Mouse (Mus musculus): ENCODE measurements around the gene Rif1. TPM values are rescaled to one million over a fixed set of nuclear protein-coding genes. Genes with fewer than 3 reads are reported as not detected.
A peak's percentile ranks its signal among the peaks of the same experiment; 100 is the strongest.

Gene Rif1
- 10 to 100 TPM; 25.7 to 28.5 TPM for total RNA-seq (2021)
- long read RNA-seq, experiment 1, partial matches to known transcripts, result 1 of 7 reads
- long read RNA-seq, experiment 1, other reads (novel, unspliced or antisense), result 6 of 7 reads
- long read RNA-seq, experiment 2, partial matches to known transcripts, result 1 of 8 reads
- long read RNA-seq, experiment 2, other reads (novel, unspliced or antisense), result 7 of 8 reads

DNA sequence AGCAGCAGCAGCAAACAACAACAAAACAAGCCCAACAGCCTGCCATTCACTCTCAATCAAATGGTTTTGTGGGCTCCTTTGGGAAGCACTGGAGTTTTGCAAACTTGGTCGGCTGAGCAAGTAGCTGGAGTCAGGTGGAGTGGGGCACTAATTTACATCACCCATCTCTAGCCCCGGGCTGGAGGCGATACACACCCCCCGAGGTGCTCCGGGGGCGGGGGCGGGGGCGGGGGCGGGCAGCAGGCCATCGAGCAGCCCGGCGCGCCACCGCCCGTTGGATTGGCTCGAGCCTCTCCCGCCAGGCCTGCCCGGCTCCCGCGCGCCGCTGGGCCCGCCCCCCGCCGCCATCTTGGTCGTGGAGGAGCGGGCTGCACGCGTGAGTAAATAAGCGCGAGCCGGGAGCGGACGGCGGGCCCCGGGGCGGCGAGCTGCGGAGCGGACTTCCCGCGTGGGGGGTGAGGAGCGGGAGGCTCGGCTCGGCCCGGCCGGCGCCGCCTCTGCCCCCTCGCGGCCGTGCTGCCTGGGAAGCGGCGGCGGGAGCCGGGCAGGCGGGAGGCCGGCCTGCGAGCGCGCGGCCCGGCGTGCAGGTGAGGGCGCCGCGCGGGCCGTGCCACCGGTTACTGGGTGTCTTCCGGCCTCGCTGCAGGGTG is at the start of gene Rif1:
Gene Rif1, plus strand, starts transcription at position 342 of the 650 bp plus-strand sequence.
- DNase-seq (ENCODE audit: extremely low spot score in 1 of 2, low spot score in 2 of 2), result peak; percentile 82 to 86
- TF ChIP-seq CTCF (IDR thresholded peaks at IDR 0.05), result peak; percentile 9
- intact Hi-C loops (cut with DNase I), result loop anchor here (1.0 to 2.0 kb wide), 4 partner anchors 34 to 1776 kb away; partner anchors contain the start of genes Mmadhc, Nmi and Tnfaip6
- H3K4me3 ChIP-seq, result peak within 1 kb of the TSS; percentile 97
- peak within 1 kb of the TSS; percentile 36; the same call in 1 of the 2 replicates for H3K27ac ChIP-seq

DNA sequence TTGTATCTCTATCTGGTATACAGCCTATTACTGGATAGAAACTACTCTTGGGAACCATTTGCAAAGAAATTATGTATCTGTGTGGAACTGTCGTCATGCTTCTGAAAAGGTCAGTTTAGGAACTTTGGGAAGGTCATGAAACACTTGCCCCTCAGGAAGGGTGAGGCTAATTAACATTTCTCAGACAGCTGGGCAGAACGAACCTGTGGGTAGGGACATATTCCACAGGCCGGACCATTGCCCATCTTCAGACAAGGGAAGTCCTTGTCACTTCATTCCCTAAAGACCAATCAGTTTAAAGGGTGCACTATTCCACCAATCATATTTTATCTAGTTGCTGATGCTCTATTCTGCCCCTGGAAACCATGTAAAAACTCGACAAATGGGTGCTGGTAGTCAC is 45.6 kb upstream of the Rif1 start:
- Histone ChIP-seq H3K4me3 (no peak overlapping the region), H3K27ac (no peak overlapping the region)
- DNase-seq (ENCODE audit: extremely low spot score in 1 of 2, low spot score in 2 of 2), result no peak
- TF ChIP-seq CTCF (IDR thresholded peaks at IDR 0.05), result no peak
- intact Hi-C loops (cut with DNase I), result no loop called here

DNA sequence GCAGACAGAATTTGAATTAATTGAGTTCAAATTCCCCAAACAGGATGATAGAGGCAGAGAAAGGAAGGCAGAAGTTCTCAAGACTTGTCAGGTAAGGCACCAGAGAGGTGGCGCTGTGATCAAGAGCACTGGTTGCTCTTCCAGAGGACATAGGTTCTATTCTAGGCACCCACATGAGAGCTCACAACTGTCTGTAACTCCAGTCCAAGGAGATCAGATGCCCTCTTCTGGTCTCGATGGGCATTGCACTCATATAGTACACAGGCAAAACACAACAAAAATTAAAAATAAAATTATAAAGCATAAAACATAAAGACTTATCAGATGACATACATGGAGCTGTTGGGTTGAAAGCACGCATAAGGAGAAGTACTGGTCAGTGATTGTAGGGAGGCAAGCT is 43.2 kb upstream of the Rif1 start:
- no peak for DNase-seq (ENCODE audit: extremely low spot score in 1 of 2, low spot score in 2 of 2)
- peak; percentile 21 for TF ChIP-seq CTCF (IDR thresholded peaks at IDR 0.05)
- no peak overlapping the region for H3K27ac ChIP-seq
- intact Hi-C loops (cut with DNase I), result no loop called here
- no peak overlapping the region for H3K4me3 ChIP-seq

DNA sequence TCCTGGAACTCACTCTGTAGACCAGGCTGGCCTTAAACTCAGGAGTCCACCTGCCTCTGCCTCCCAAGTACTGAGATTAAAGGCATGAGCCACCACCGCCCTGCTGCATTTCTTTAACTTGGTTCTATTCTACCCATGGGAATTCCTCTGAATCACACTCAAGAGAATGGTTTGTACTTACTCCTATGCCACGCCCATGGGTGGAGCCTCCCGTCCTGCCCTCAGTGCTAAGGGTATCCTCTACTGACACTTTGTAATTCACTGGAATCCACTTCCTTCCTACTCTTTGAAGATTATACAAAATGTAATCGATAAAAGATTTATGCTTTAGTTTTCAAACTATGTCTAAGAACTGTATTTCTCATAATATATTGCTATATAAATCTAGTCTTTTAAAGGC is 41.1 kb upstream of the Rif1 start:
- intact Hi-C loops (cut with DNase I), result no loop called here
- no peak for DNase-seq (ENCODE audit: extremely low spot score in 1 of 2, low spot score in 2 of 2)
- Histone ChIP-seq H3K27ac (no peak overlapping the region), H3K4me3 (no peak overlapping the region)
- no peak for TF ChIP-seq CTCF (IDR thresholded peaks at IDR 0.05)

DNA sequence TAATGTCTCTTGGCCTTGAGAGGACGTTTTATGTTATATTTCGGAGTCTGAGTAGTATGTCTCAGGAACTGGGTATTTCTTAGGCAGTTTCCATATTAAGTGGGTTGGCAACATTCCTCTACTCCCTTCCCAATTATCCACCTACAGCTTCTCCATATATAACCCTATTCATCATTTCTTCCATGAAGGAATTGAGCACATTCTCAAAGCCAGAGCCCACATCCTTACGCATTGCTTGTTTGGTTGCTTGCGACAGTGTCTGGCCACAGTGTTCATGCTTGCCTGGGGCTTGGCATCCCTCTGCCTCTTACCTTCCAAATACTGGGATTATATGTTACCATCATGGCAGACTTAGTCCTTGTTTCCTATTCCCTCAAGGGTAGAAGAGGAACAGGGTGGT is 38.0 kb upstream of the Rif1 start:
- TF ChIP-seq CTCF (IDR thresholded peaks at IDR 0.05), result no peak
- intact Hi-C loops (cut with DNase I), result no loop called here
- Histone ChIP-seq H3K27ac (no peak overlapping the region), H3K4me3 (no peak overlapping the region)
- DNase-seq (ENCODE audit: extremely low spot score in 1 of 2, low spot score in 2 of 2), result no peak

DNA sequence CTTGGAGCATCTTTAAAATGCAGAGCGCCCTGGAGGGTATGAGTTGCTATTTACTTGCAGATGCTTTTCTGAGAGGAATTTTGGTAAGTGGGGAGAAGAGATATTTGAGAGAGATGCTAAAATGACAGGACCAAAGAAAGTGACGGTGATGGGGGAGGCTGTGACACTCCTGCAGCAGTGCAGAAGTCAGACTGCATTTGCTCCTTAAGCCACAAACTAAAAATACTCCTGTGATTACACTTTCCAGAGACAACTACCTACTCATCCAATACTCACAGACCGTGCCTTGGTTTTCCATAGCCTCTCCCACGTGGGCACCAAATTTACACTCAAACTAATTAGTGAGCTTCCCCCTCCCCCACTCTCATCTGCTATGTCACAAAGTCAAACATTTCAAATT is 37.5 kb upstream of the Rif1 start:
- no peak for DNase-seq (ENCODE audit: extremely low spot score in 1 of 2, low spot score in 2 of 2)
- intact Hi-C loops (cut with DNase I), result no loop called here
- no peak for TF ChIP-seq CTCF (IDR thresholded peaks at IDR 0.05)
- Histone ChIP-seq H3K4me3 (no peak overlapping the region), H3K27ac (no peak overlapping the region)

DNA sequence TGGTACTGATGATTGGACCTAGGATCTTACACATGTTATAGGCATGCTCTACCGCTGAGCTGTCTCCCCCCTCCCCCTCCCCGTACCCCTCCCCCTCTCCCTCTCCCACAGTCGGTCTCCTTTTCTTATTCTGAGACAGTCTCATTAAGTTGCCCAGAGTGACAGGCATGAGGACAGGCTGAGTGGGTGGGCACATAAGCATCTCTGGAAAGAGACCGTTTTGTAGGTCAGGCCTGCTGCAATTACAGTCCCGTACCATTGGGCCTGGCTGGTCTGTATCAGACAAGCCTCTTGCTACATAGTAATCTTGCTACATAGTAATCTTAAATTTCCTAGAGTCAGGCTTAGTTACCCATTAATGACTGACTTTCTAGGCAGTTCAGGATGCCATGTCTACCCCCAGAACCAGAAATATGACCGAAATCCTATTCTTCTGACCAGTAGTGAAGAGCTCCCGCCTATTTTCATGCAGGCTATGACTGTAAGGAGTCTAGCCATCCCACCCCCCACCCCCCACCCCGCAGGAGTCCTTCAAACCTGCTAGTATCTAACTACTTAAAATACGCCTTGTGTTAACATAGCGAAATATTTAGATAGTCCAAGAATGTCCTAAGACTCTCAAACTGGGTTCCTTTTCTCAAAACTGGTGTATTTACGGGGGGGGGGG is 35.6 kb upstream of the Rif1 start:
- no peak for TF ChIP-seq CTCF (IDR thresholded peaks at IDR 0.05)
- intact Hi-C loops (cut with DNase I), result no loop called here
- Histone ChIP-seq H3K27ac (no peak overlapping the region), H3K4me3 (no peak overlapping the region)
- no peak for DNase-seq (ENCODE audit: extremely low spot score in 1 of 2, low spot score in 2 of 2)

DNA sequence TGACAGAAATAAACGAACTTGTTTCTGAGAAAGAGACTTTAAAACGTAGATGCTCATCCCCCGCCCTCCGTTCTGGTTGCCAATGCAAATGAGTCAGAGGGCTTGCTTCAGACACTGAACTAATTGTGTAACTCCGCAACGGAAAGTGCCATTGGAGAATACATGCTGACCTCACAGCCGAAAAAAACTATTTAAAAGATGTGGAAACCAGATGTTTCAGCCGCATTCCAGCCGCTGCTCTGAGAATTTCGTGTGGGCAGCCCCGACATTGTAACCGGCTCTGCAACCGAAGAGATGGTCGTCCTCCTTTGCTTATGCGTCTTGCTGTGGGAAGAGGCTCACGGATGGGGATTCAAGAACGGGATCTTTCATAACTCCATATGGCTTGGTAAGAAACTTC is 34.8 kb upstream of the Rif1 start, which contains the start of gene Tnfaip6:
Gene Tnfaip6, plus strand, starts transcription at position 128 of the 400 bp plus-strand sequence.
- intact Hi-C loops (cut with DNase I), result loop anchor here (2.0 kb wide), 1 partner anchor 35 kb away; the partner anchor contains the start of gene Rif1
- no peak within 1 kb of the TSS for H3K27ac ChIP-seq
- no peak for TF ChIP-seq CTCF (IDR thresholded peaks at IDR 0.05)
- H3K4me3 ChIP-seq, result peak within 1 kb of the TSS; percentile 38
- peak; percentile 25 to 26 for DNase-seq (ENCODE audit: extremely low spot score in 1 of 2, low spot score in 2 of 2)

DNA sequence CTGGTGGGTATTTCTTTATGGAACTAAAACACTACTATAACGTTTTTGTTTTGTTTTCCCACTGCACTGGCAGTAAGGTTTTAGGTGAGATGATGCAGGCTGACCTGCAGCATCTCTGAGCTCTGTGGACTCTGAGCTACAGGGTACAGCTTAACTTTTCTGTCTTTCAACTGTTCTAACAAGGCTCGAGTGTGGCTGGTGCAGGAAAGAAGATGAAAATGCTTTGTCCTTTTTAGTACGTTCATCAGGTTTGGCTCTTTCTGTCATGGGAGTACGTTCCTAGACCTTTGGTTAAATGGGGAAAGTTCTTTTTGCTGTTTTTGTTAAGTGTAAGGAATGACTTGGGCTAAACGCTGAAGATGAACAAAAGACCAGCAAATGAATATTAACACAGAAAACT is 34.1 kb upstream of the Rif1 start:
- intact Hi-C loops (cut with DNase I), result loop anchor here (2.0 kb wide), 1 partner anchor 34 kb away; the partner anchor contains the start of gene Rif1

DNA sequence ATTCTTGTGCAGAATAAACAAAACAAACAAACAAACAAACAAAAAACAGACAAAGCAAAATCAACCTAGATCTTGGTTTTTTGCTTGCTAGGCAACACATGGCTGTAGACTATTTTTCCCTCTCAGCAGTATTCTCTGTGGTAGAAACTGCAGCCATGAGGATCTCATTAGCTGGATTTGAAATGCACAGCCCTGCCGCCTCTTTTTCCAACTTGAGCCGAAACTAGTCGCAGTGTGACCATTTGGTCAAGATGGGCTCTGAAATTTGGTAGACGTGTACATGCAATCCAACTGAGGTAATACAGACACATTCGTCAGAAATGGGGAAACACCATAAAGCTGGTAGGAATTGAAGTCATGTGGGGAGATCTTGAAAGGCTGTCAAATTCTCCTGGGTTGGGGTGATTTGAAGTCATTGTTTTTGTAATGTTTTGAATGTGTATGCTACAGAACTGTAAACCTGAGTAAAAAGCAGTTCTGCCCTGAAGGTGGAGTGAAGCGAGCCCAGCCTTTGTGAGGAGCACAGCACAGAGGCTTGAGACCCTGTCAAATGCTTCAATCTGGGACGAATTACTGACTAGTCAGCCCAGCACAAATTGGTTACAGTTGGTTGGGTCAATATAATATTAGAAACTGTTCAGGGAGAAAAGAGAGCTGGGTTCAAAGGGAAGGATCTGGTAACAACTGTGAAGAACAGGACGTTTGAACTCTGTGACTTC is 33.4 kb upstream of the Rif1 start:
- H3K27ac ChIP-seq, result no peak overlapping the region
- DNase-seq (ENCODE audit: extremely low spot score in 1 of 2, low spot score in 2 of 2), result no peak
- no peak for TF ChIP-seq CTCF (IDR thresholded peaks at IDR 0.05)
- intact Hi-C loops (cut with DNase I), result loop anchor here (2.0 kb wide), 1 partner anchor 34 kb away; the partner anchor contains the start of gene Rif1
- peak overlapping the region; percentile 38; the same call in 1 of the 2 replicates for H3K4me3 ChIP-seq

More for the DNA sequence above, 34.1 kb upstream of the Rif1 start:
- TF ChIP-seq CTCF (IDR thresholded peaks at IDR 0.05), result no peak
- Histone ChIP-seq H3K4me3 (peak overlapping the region; percentile 38), H3K27ac (no peak overlapping the region)
- DNase-seq (ENCODE audit: extremely low spot score in 1 of 2, low spot score in 2 of 2), result no peak

DNA sequence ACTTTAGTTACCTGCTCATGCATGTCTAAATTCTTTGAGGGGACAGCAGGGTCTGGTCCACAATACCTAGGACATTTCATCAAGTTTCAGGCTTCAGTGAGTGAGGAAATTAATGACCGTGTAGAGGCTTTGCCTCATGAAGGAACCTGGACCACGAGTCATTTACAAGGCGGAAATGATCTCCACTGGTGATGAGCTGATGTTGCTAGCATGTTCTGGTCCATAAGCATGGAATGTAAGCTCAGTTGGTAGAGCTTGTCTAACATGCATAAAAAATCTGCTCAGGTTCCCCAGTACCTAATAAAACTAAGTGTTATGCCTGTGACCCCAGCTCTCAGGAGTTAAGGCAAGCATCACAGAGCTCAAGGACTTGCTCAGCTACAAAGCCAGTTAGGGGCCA is 30.5 kb upstream of the Rif1 start:
- no peak for DNase-seq (ENCODE audit: extremely low spot score in 1 of 2, low spot score in 2 of 2)
- H3K4me3 ChIP-seq, result no peak overlapping the region
- no peak overlapping the region; the same call in 1 of the 2 replicates for H3K27ac ChIP-seq

More for the DNA sequence above, 30.5 kb upstream of the Rif1 start:
- TF ChIP-seq CTCF (IDR thresholded peaks at IDR 0.05), result no peak
- intact Hi-C loops (cut with DNase I), result no loop called here
